In genomic region chr11:38203347-38203746, GRCm38 (mm10) we compare ENCODE assay signal across 24 mouse cellular contexts.
DNase-seq lines count a peak whose midpoint lies in the region; ATAC-seq and TF ChIP-seq lines count a peak whose summit lies in the region.
"Had no signal": no experiment of that assay in that cellular context is flagged by ENCODE, and none has a peak within 500 bp of the region (broad histone marks: within the 10 kb centered on the region; RNA-seq: fewer than 3 reads in every experiment).

No protein-coding gene starts in this region.

- H3K9me3 ChIP-seq in kidney, embryonic 16.5 days (ENCODE audit: low read length) = no peaks in the 10 kb centered on the region
- no peaks in the 10 kb centered on the region for H3K9me3 ChIP-seq in lung, embryonic 16.5 days (ENCODE audit: control insufficient read depth, low read length)
- H3K9me3 ChIP-seq: forebrain, embryonic 10.5 days; heart, embryonic 12.5 days; heart, embryonic 15.5 days; hindbrain, embryonic 10.5 days; hindbrain, embryonic 13.5 days had no signal

- no peak overlapping the region for H3K9ac ChIP-seq in kidney, embryonic 16.5 days (replicated peaks; ENCODE audit: low read length)
- H3K9ac ChIP-seq in lung, embryonic 16.5 days (ENCODE audit: low read length) = no peak overlapping the region
- H3K9ac ChIP-seq: heart, embryonic 12.5 days; heart, embryonic 15.5 days; hindbrain, embryonic 13.5 days had no signal

- no peak overlapping the region for H3K4me2 ChIP-seq in kidney, embryonic 16.5 days (replicated peaks; ENCODE audit: low read depth, low read length)
- H3K4me2 ChIP-seq in lung, embryonic 16.5 days (ENCODE audit: low read depth, low read length) = no peak overlapping the region
- H3K4me2 ChIP-seq: heart, embryonic 12.5 days; heart, embryonic 15.5 days; hindbrain, embryonic 13.5 days had no signal

- H3K4me1 ChIP-seq in kidney, embryonic 16.5 days (ENCODE audit: insufficient read depth, low read length) = no peaks in the 10 kb centered on the region
- peaks cover 2% of the 10 kb centered on the region; the same call in 1 of the 2 replicates for H3K4me1 ChIP-seq in lung, embryonic 16.5 days (replicated peaks; ENCODE audit: control insufficient read depth, insufficient read depth, low read length)
- H3K4me1 ChIP-seq in lung, adult 2 months (ENCODE audit: control insufficient read depth, insufficient read depth, low read length) = no peaks in the 10 kb centered on the region
- H3K4me1 ChIP-seq: heart, embryonic 12.5 days; heart, embryonic 15.5 days; hindbrain, embryonic 10.5 days; hindbrain, embryonic 13.5 days had no signal

- no peaks in the 10 kb centered on the region for H3K36me3 ChIP-seq in kidney, embryonic 16.5 days (ENCODE audit: insufficient read depth, low read length)
- no peaks in the 10 kb centered on the region for H3K36me3 ChIP-seq in lung, embryonic 16.5 days (ENCODE audit: control insufficient read depth, insufficient read depth, low read length)
- H3K36me3 ChIP-seq: forebrain, embryonic 10.5 days; heart, embryonic 12.5 days; heart, embryonic 15.5 days; hindbrain, embryonic 10.5 days; hindbrain, embryonic 13.5 days had no signal

- no peak for DNase-seq in kidney, postnatal 36 days
- DNase-seq in lung, adult 2 months = no peak
- DNase-seq in ZHBTc4 (ENCODE audit: low read depth, low spot score) = peak; percentile 1
- DNase-seq: adrenal gland, adult 8-10 months; adrenal gland, postnatal 25 days; cerebellum, adult 18-20 months; cerebellum, adult 9-10 months; cerebellum, postnatal 14 days; gastrocnemius, postnatal 25 days; heart, adult 18-20 months; heart, postnatal 10 days; heart, postnatal 36 days had no signal

- no peak overlapping the region for H3K27ac ChIP-seq in kidney, embryonic 16.5 days (ENCODE audit: low read length)
- no peak overlapping the region for H3K27ac ChIP-seq in lung, embryonic 16.5 days (ENCODE audit: low read length)
- H3K27ac ChIP-seq: forebrain, embryonic 10.5 days; heart, embryonic 15.5 days; hindbrain, embryonic 10.5 days; hindbrain, embryonic 13.5 days had no signal

- H3K27me3 ChIP-seq in kidney, embryonic 16.5 days (ENCODE audit: insufficient read depth, low read length) = no peaks in the 10 kb centered on the region
- H3K27me3 ChIP-seq in lung, embryonic 16.5 days (ENCODE audit: control insufficient read depth, insufficient read depth, low read depth, low read length) = no peaks in the 10 kb centered on the region
- H3K27me3 ChIP-seq: heart, embryonic 12.5 days; heart, embryonic 15.5 days; hindbrain, embryonic 13.5 days had no signal

- WGBS in kidney, embryonic 16.5 days = 19% methylated on average over 2 of the region's 2 CpGs
- 37% methylated on average over 2 of the region's 2 CpGs for WGBS in lung, embryonic 16.5 days
- WGBS in lung, adult 2 months = 37% methylated on average over 2 of the region's 2 CpGs

- no peak overlapping the region for H3K4me3 ChIP-seq in kidney, embryonic 16.5 days (ENCODE audit: low read length)
- H3K4me3 ChIP-seq in lung, embryonic 16.5 days (ENCODE audit: low read length) = no peak overlapping the region
- no peak overlapping the region for H3K4me3 ChIP-seq in lung, adult 2 months (replicated peaks; ENCODE audit: extremely low read depth, low read depth, low read length)
- H3K4me3 ChIP-seq: forebrain, embryonic 10.5 days; heart, embryonic 12.5 days; heart, embryonic 15.5 days; hindbrain, embryonic 10.5 days; hindbrain, embryonic 13.5 days had no signal

- peak; percentile 57; the same call in 1 of the 2 replicates for ATAC-seq in kidney, embryonic 16.5 days (ENCODE audit: low FRiP score, low TSS enrichment)
- ATAC-seq in lung, embryonic 16.5 days (ENCODE audit: low read depth) = peak; percentile 51; the same call in 1 of the 2 replicates
- no peak for ATAC-seq in cerebellum, adult (ENCODE audit: insufficient number of reproducible peaks, low FRiP score, low TSS enrichment)
- ATAC-seq: activated CD4-positive, CD25-positive, alpha-beta regulatory T cell, adult 4 months; CD4-positive, CD25-positive, alpha-beta regulatory T cell, adult 4 months; forebrain, embryonic 14.5 days; hindbrain, embryonic 16.5 days had no signal

- TF ChIP-seq CTCF in lung, adult 2 months (IDR thresholded peaks at IDR 0.05; ENCODE audit: insufficient read depth, low read length) = no peak

- no peak for TF ChIP-seq POLR2A in lung, adult 2 months (IDR thresholded peaks at IDR 0.05; ENCODE audit: borderline replicate concordance, extremely low read depth, low read depth, low read length)
